Mouse (Mus musculus) central nervous system, embryonic 11.5 days (tissue): ENCODE results near the gene Lrrc52. TPM values are rescaled to one million over a fixed set of nuclear protein-coding genes. Genes with fewer than 3 reads are reported as not detected.

Experiments used
- polyA plus RNA-seq: library from polyadenylated mRNA; depleted of rRNA; stranded (reverse); fragments of >200 nt; gene quantifications from 2 replicates; pipeline ENCODE4 v1.2.3, GENCODE M21; 2012; rRNA removed

Gene Lrrc52
- not detected in 2 replicates for polyA plus RNA-seq

DNA sequence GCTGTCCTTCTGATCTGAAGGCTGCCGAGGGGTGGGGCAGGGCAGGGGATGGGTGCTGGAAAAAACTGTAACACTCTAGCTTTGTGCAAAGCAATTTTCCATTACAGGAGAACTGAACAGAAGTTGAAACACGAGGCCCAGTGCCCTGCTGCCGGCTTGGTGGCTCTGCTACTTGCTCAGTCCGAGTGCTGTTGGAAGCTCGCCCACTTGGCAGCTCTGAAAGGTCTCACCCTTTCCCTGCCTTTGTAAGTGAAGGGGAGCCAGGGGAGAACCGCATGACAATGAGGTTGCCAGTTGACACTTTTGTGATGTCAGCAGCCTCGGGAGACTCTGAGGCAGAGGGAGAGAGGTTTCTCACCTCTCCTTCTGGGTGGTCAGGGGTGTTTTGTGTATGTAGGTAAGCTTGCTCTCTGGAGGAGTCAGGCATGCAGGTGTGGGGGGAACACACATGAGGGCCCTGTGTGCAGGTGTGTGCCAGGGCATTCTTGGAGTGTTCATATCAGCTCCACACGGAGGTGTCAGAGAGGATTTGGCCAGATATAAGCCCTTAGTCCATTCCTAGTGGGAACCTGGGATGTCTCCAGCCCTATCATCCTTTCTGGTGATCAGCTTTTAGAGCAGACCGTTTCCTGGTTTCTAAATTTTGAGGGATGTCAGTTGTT lies at the start of gene Lrrc52:
Gene Lrrc52 (minus strand): TSS at position 16 of the 662 bp plus-strand sequence.

Other genes starting within 250 kb of the Lrrc52 start
- 65.0 and 67.5 TPM in 2 replicates for gene Uck2, start 181.5 kb downstream of the Lrrc52 start, polyA plus RNA-seq
- gene Tmco1, start 158.4 kb downstream of the Lrrc52 start, polyA plus RNA-seq = 28.8 and 63.3 TPM in 2 replicates
- gene Aldh9a1, start 116.8 kb downstream of the Lrrc52 start, polyA plus RNA-seq = 28.4 and 29.1 TPM in 2 replicates
- gene Mgst3, start 72.9 kb downstream of the Lrrc52 start, polyA plus RNA-seq = 30.5 and 70.8 TPM in 2 replicates
- 1.2 and 6.0 TPM in 2 replicates for gene Rxrg, start 131.6 kb upstream of the Lrrc52 start, polyA plus RNA-seq
- 8.8 and 11.8 TPM in 2 replicates for gene Lmx1a, start 222.5 kb upstream of the Lrrc52 start, polyA plus RNA-seq